Mouse (Mus musculus) cerebellum, adult 11-12 months (tissue): ENCODE data around the gene Ikzf3.

Source experiments
- DNase-seq: peaks from one replicate; pipeline ENCODE4 v3.0.0; 2022

Gene Ikzf3

GRCm38 (mm10) chr11:98563921-98564414, 18.1 kb upstream of the Ikzf3 start:
- DNase-seq: no peak

GRCm38 (mm10) chr11:98563025-98563424, 17.2 kb upstream of the Ikzf3 start:
- DNase-seq: no peak

- no peak for DNase-seq
These were observed 15.1 kb upstream of the Ikzf3 start for GRCm38 (mm10) chr11:98560942-98561341.

GRCm38 (mm10) chr11:98555124-98555700, 9.4 kb upstream of the Ikzf3 start:
- DNase-seq: no peak

- DNase-seq: no peak
These were observed 8.1 kb upstream of the Ikzf3 start for GRCm38 (mm10) chr11:98553966-98554365.

GRCm38 (mm10) chr11:98550975-98551828, 5.4 kb upstream of the Ikzf3 start, which contains the start of gene Zpbp2:
Zpbp2 (plus strand) TSS chr11:98551097.
- peak; percentile 92 for DNase-seq

GRCm38 (mm10) chr11:98550311-98550974, 4.6 kb upstream of the Ikzf3 start:
- DNase-seq: no peak

- no peak for DNase-seq
These were observed 3.5 kb upstream of the Ikzf3 start for GRCm38 (mm10) chr11:98549363-98549762.

- DNase-seq: no peak
These were observed 1.5 kb upstream of the Ikzf3 start for GRCm38 (mm10) chr11:98547308-98547693.

GRCm38 (mm10) chr11:98546529-98547307, 887 bp upstream of the Ikzf3 start:
- DNase-seq: no peak

- no peak for DNase-seq
These were observed 747 bp downstream of the Ikzf3 start for GRCm38 (mm10) chr11:98544890-98545677.

GRCm38 (mm10) chr11:98543414-98543813, 2.4 kb downstream of the Ikzf3 start:
- DNase-seq: no peak

- DNase-seq: no peak
These were observed 3.3 kb downstream of the Ikzf3 start for GRCm38 (mm10) chr11:98542553-98542952.

GRCm38 (mm10) chr11:98540319-98540718, 5.5 kb downstream of the Ikzf3 start:
- DNase-seq: no peak

- no peak for DNase-seq
These were observed 8.3 kb downstream of the Ikzf3 start for GRCm38 (mm10) chr11:98537480-98538034.

GRCm38 (mm10) chr11:98526824-98527461, 18.9 kb downstream of the Ikzf3 start:
- DNase-seq: no peak

GRCm38 (mm10) chr11:98525140-98525539, 20.7 kb downstream of the Ikzf3 start:
- no peak for DNase-seq

- no peak for DNase-seq
These were observed 25.4 kb downstream of the Ikzf3 start for GRCm38 (mm10) chr11:98520468-98520867.

GRCm38 (mm10) chr11:98513356-98513936, 32.4 kb downstream of the Ikzf3 start:
- no peak for DNase-seq

- DNase-seq: no peak
These were observed 33.0 kb downstream of the Ikzf3 start for GRCm38 (mm10) chr11:98512881-98513280.

GRCm38 (mm10) chr11:98510125-98510524, 35.7 kb downstream of the Ikzf3 start:
- DNase-seq: no peak
